Mouse (Mus musculus) ES-Bruce4 (cell line): ENCODE data around the gene Klhdc1.

Experiments used
- CTCF ChIP-seq: IDR thresholded peaks from one replicate; pipeline ENCODE4 v1.8.1; 2011; ENCODE audit warnings: low read depth, low read length
- EP300 ChIP-seq: IDR thresholded peaks from 2 replicates; pipeline ENCODE4 v1.6.1; 2011; ENCODE audit warnings: low read depth, low read length; ENCODE audit not compliant: insufficient read depth

DNA sequence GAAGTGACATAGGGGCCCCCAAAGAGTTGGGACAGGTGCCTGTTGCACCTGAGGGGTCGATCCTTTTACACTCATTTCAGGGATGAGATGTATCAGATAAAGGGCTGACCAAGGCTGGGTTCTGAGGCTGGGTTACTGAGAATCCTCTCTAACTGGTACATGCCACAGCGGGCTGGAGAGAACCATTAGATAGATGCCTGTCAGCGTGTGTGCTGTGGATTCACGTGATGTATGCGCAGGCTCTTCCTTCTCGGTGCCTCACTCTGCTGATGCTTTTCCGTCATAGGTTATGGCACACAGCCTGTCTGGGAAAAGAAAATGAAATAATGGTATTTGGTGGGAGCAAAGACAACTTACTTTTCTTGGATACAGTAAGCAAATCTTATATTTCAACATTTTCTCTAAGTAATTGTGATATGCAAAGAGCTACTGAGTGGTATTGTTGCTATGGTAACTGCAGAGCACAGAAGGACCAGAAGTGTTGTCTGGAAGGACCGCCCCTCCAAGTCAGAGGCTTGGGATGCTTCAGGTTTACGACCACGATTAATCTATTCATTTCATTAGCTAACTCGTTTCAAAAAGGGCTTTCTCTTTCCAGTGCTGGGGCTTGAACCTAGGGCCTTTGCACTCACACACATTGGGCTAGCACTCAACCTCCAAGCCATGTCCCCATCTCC is 27.1 kb downstream of the Klhdc1 start:
- TF ChIP-seq CTCF (no peak), EP300 (no peak)
